Comparison of ENCODE assay signal across 7 mouse cellular contexts in the genomic region with DNA sequence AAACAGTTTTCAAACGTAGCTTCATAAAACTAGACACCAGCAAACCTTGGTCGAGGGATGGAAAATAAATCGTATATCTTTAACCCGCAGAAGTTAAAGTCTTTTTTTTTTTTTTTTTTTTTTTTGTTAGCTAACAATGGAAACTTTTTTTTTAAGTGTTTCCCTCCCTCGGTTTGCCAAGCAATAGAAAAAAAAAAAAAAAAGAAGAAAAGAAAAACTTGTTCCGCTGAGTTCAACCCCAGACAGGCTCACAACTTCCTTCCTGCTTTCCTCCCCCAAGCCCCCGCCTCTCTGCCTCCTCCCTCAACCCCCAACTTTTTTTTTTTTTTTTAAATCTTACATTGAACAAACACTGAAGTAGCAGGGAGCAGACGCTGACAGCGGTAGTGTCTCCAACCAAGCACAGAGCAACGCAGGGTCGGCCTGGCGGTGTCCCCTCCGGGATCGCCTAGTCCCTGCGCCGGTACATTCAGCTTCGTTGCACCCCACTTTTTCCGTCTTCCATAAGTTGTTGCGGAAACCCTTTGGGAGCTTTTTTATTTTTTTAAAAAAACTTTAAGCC. TPM values are rescaled to one million over a fixed set of nuclear protein-coding genes. Genes with fewer than 3 reads are reported as not detected.
DNase-seq lines count a peak whose midpoint lies in the region; ATAC-seq and TF ChIP-seq lines count a peak whose summit lies in the region.

Gene Itpkb (plus strand): TSS at position 341 of the 562 bp plus-strand sequence.

- H3K9ac ChIP-seq in MEL (ENCODE audit: control insufficient read depth, low read depth, low read length, poor library complexity, severe bottlenecking): peak within 1 kb of the TSS; percentile 85
- peak within 1 kb of the TSS; percentile 65 for H3K9ac ChIP-seq in hindbrain, embryonic 14.5 days

- H3K4me2 ChIP-seq in hindbrain, embryonic 14.5 days (replicated peaks): peak within 1 kb of the TSS; percentile 97

- intact Hi-C loops in gastrocnemius, adult 2 months (cut with DNase I): loop anchor here (5.0 kb wide), 2 partner anchors 57 to 77 kb away; no protein-coding TSS in a partner anchor
- intact Hi-C loops in left cerebral cortex, postnatal 14 days (cut with DNase I): loop anchor here (5.0 kb wide), 4 partner anchors 37 to 77 kb away; no protein-coding TSS in a partner anchor

- H3K9me3 ChIP-seq in MEL (replicated peaks; ENCODE audit: insufficient read depth, low read length): no peaks in the 10 kb centered on the region
- no peaks in the 10 kb centered on the region for H3K9me3 ChIP-seq in hindbrain, embryonic 14.5 days (ENCODE audit: control insufficient read depth, low read length)
- H3K9me3 ChIP-seq in megakaryocyte, embryonic 14.5 days: no peaks in the 10 kb centered on the region

- peak; percentile 93 for DNase-seq in MEL (ENCODE audit: low read depth, low spot score)
- DNase-seq in gastrocnemius, adult 2 months: peak; percentile 77
- peak; percentile 53 for DNase-seq in hindbrain, embryonic 14.5 days (ENCODE audit: low spot score)
- DNase-seq in left cerebral cortex, postnatal 14 days (ENCODE audit: low spot score in 2 of 2): peak in 1 of 2 experiments; percentile 30
- peak; percentile 82 to 89 for DNase-seq in spleen, adult 2 months (ENCODE audit: low read depth in 1 of 2, low spot score in 2 of 2)

- peaks cover 3 to 14% of the 10 kb centered on the region in 2 experiments; a peak in 3 of 4 replicates for H3K4me1 ChIP-seq in MEL (ENCODE audit: control insufficient read depth in 1 of 2, insufficient read depth in 2 of 2, low read length in 2 of 2)
- H3K4me1 ChIP-seq in bone marrow, adult 2 months (ENCODE audit: control insufficient read depth, insufficient read depth, low read length): peaks cover 1% of the 10 kb centered on the region; the same call in 1 of the 2 replicates
- peaks cover 28% of the 10 kb centered on the region for H3K4me1 ChIP-seq in hindbrain, embryonic 14.5 days (replicated peaks; ENCODE audit: control insufficient read depth, insufficient read depth, low read length)
- peaks cover 67% of the 10 kb centered on the region for H3K4me1 ChIP-seq in megakaryocyte, embryonic 14.5 days
- peaks cover 34% of the 10 kb centered on the region for H3K4me1 ChIP-seq in spleen, adult 2 months (ENCODE audit: control insufficient read depth, insufficient read depth, insufficient read length)

- under 1% methylated on average over 19 of the region's 19 CpGs for WGBS in bone marrow, adult 2 months
- 2% methylated on average over 19 of the region's 19 CpGs for WGBS in hindbrain, embryonic 14.5 days
- WGBS in spleen, adult 2 months: under 1% methylated on average over 19 of the region's 19 CpGs

- H3K27me3 ChIP-seq in MEL (ENCODE audit: control insufficient read depth in 1 of 2, insufficient read depth in 2 of 2, low read length in 2 of 2): no peaks in the 10 kb centered on the region
- H3K27me3 ChIP-seq in hindbrain, embryonic 14.5 days (ENCODE audit: control insufficient read depth, insufficient read depth, low read length): peaks cover 26% of the 10 kb centered on the region
- H3K27me3 ChIP-seq in megakaryocyte, embryonic 14.5 days (replicated peaks): no peaks in the 10 kb centered on the region
- H3K27me3 ChIP-seq in spleen, adult 2 months (ENCODE audit: control insufficient read depth, insufficient read depth, low read length): no peaks in the 10 kb centered on the region

- peak; percentile 49 to 83; a peak in 3 of 4 replicates for TF ChIP-seq POLR2A in MEL (IDR thresholded peaks at IDR 0.05; ENCODE audit: control insufficient read depth in 1 of 2, insufficient read depth in 1 of 2, low read depth in 1 of 2, low read length in 2 of 2, poor library complexity in 1 of 2)
- peak; percentile 97 for TF ChIP-seq POLR2A in bone marrow, adult 2 months (IDR thresholded peaks at IDR 0.05; ENCODE audit: borderline replicate concordance, control insufficient read depth, low read depth, low read length)
- TF ChIP-seq POLR2A in spleen, adult 2 months (IDR thresholded peaks at IDR 0.05; ENCODE audit: low read depth, low read length): peak; percentile 95

- H3K79me2 ChIP-seq in MEL (ENCODE audit: control insufficient read depth, insufficient read depth, low read length, poor library complexity): peaks cover 7% of the 10 kb centered on the region

- ATAC-seq in hindbrain, embryonic 14.5 days (ENCODE audit: low FRiP score): no peak

- H3K4me3 ChIP-seq in MEL (ENCODE audit: control insufficient read depth in 1 of 2, insufficient read depth in 1 of 2, low read depth in 2 of 2, low read length in 2 of 2): peak within 1 kb of the TSS; percentile 82 to 87
- peak within 1 kb of the TSS; percentile 86 for H3K4me3 ChIP-seq in bone marrow, adult 2 months (replicated peaks; ENCODE audit: control insufficient read depth, low read depth, low read length)
- H3K4me3 ChIP-seq in gastrocnemius, adult 2 months: peak within 1 kb of the TSS; percentile 91
- peak within 1 kb of the TSS; percentile 43 for H3K4me3 ChIP-seq in hindbrain, embryonic 14.5 days (replicated peaks; ENCODE audit: low read length)
- H3K4me3 ChIP-seq in megakaryocyte, embryonic 14.5 days (replicated peaks): peak within 1 kb of the TSS; percentile 100
- H3K4me3 ChIP-seq in spleen, adult 2 months (ENCODE audit: extremely low read depth, insufficient read depth, insufficient read length): peak within 1 kb of the TSS; percentile 94

- no peak for TF ChIP-seq CTCF in MEL (IDR thresholded peaks at IDR 0.05 in 2 of 3, conservative IDR thresholded peaks at IDR 0.05 in 1 of 3; ENCODE audit: control insufficient read depth in 1 of 3, insufficient read depth in 1 of 3, low read depth in 2 of 3, low read length in 3 of 3, poor library complexity in 1 of 3, severe bottlenecking in 1 of 3)
- TF ChIP-seq CTCF in bone marrow, adult 2 months (IDR thresholded peaks at IDR 0.05; ENCODE audit: control insufficient read depth, insufficient read depth, low read length): no peak
- no peak for TF ChIP-seq CTCF in gastrocnemius, adult 2 months (IDR thresholded peaks at IDR 0.05)
- no peak for TF ChIP-seq CTCF in spleen, adult 2 months (IDR thresholded peaks at IDR 0.05; ENCODE audit: extremely low read depth, insufficient read depth, insufficient read length, insufficient replicate concordance)

- peaks cover 0 to 13% of the 10 kb centered on the region in 2 experiments; a peak in 2 of 4 replicates for H3K36me3 ChIP-seq in MEL (ENCODE audit: control insufficient read depth in 1 of 2, insufficient read depth in 2 of 2, low read length in 2 of 2)
- H3K36me3 ChIP-seq in hindbrain, embryonic 14.5 days (replicated peaks; ENCODE audit: control insufficient read depth, insufficient read depth): no peaks in the 10 kb centered on the region
- peaks cover 34% of the 10 kb centered on the region for H3K36me3 ChIP-seq in megakaryocyte, embryonic 14.5 days (replicated peaks; ENCODE audit: low read length)
- peaks cover 21% of the 10 kb centered on the region for H3K36me3 ChIP-seq in spleen, adult 2 months (ENCODE audit: control insufficient read depth, insufficient read depth, low read length)

- peak within 1 kb of the TSS; percentile 83 for H3K27ac ChIP-seq in MEL (ENCODE audit: control insufficient read depth, low read depth, low read length)
- peak within 1 kb of the TSS; percentile 93 for H3K27ac ChIP-seq in bone marrow, adult 2 months (ENCODE audit: control insufficient read depth, insufficient read depth, low read depth, low read length, poor library complexity)
- peak within 1 kb of the TSS; percentile 95 for H3K27ac ChIP-seq in gastrocnemius, adult 2 months
- peak within 1 kb of the TSS; percentile 74 for H3K27ac ChIP-seq in hindbrain, embryonic 14.5 days
- H3K27ac ChIP-seq in spleen, adult 2 months (ENCODE audit: insufficient read depth, low read length): peak within 1 kb of the TSS; percentile 98

- no peak for TF ChIP-seq RAD21 in MEL (IDR thresholded peaks at IDR 0.05; ENCODE audit: low read depth, low read length)

- TF ChIP-seq EP300 in MEL (IDR thresholded peaks at IDR 0.05; ENCODE audit: low read depth in 1 of 2, low read length in 2 of 2): peak; percentile 47 to 64; a peak in 3 of 4 replicates

TF ChIP-seq in MEL, 35 proteins besides CTCF, POLR2A, EP300 and RAD21 (continues in another document):
- peak; percentile 64 for TF ChIP-seq NELFE (IDR thresholded peaks at IDR 0.05; ENCODE audit: low read depth, low read length)
- peak; percentile 34; the same call in 1 of the 2 replicates for TF ChIP-seq KAT2A (conservative IDR thresholded peaks at IDR 0.05; ENCODE audit: low read depth, low read length)
- peak; percentile 41; the same call in 1 of the 2 replicates for TF ChIP-seq MXI1 (IDR thresholded peaks at IDR 0.05; ENCODE audit: low read depth, low read length)
- no peak for TF ChIP-seq POLR2AphosphoS5 (IDR thresholded peaks at IDR 0.05; ENCODE audit: borderline replicate concordance, low read depth, low read length)
- TF ChIP-seq MAX (IDR thresholded peaks at IDR 0.05; ENCODE audit: low read length): no peak
- TF ChIP-seq CHD1 (IDR thresholded peaks at IDR 0.05; ENCODE audit: low read depth, low read length): peak; percentile 56; the same call in 1 of the 2 replicates
- peak; percentile 63; the same call in 1 of the 2 replicates for TF ChIP-seq POLR2AphosphoS2 (IDR thresholded peaks at IDR 0.05; ENCODE audit: low read length)
- peak; percentile 89; the same call in 1 of the 2 replicates for TF ChIP-seq ZKSCAN1 (IDR thresholded peaks at IDR 0.05; ENCODE audit: low read depth, low read length)
- TF ChIP-seq TAL1 (IDR thresholded peaks at IDR 0.05; ENCODE audit: low read length): no peak
- TF ChIP-seq E2F4 (IDR thresholded peaks at IDR 0.05; ENCODE audit: borderline replicate concordance, low read depth, low read length): no peak
- peak; percentile 99 for TF ChIP-seq ZNF384 (IDR thresholded peaks at IDR 0.05; ENCODE audit: low read depth, low read length)
- TF ChIP-seq ETS1 (IDR thresholded peaks at IDR 0.05; ENCODE audit: low read depth, low read length): peak; percentile 69; the same call in 1 of the 2 replicates
- peak; percentile 61; the same call in 1 of the 2 replicates for TF ChIP-seq TCF12 (IDR thresholded peaks at IDR 0.05; ENCODE audit: low read depth, low read length)
- no peak for TF ChIP-seq ZC3H11A (IDR thresholded peaks at IDR 0.05; ENCODE audit: low read depth, low read length)

RNA-seq across cellular contexts. Expression of gene Itpkb, which starts in this region (rescaled TPM):
- total RNA-seq in MEL (2012; rRNA removed): 3.4 and 3.7 TPM in 2 replicates
- 1 to 10 TPM in 1 of 2 experiments, not detected in 1; 9.2 TPM for polyA plus RNA-seq in MEL (2012; ENCODE audit: insufficient read depth in 1 of 2, insufficient read length in 2 of 2, low read depth in 1 of 2, low replicate concordance in 2 of 2, missing spikeins in 1 of 2)
- 11.4 and 18.1 TPM in 2 replicates for polyA plus RNA-seq in bone marrow, adult 2 months (2011; ENCODE audit: insufficient read depth, insufficient read length, low replicate concordance, missing spikeins)
- total RNA-seq in gastrocnemius, adult 2 months (2021): 10 to 100 TPM; 14.7 to 22.7 TPM
- polyA plus RNA-seq in hindbrain, embryonic 14.5 days (2014; fragmentation: Nextera tagmentation; extraction: Ambion mirVana): 2.7 and 3.0 TPM in 2 replicates
- total RNA-seq in left cerebral cortex, postnatal 14 days (2021): 10 to 100 TPM; 14.0 to 14.3 TPM
- 36.8 and 40.6 TPM in 2 replicates for polyA plus RNA-seq in megakaryocyte, embryonic 14.5 days (2012; ENCODE audit: insufficient read depth, low replicate concordance)
- polyA plus RNA-seq in spleen, adult 2 months (2012; rRNA removed): 22.9 and 24.7 TPM in 2 replicates

Comparison
In these comparisons a context has a peak if more than half of its experiments do, and no peak if none do; other contexts are left out.
1. H3K4me3 ChIP-seq: peak in every context shown above with its lines; median percentile 100 in megakaryocyte, embryonic 14.5 days; 94 in spleen, adult 2 months; 91 in gastrocnemius, adult 2 months; 86 in bone marrow, adult 2 months; 84 in MEL; 43 in hindbrain, embryonic 14.5 days.